ENCODE assay signal across 8 mouse cellular contexts in the genomic region with DNA sequence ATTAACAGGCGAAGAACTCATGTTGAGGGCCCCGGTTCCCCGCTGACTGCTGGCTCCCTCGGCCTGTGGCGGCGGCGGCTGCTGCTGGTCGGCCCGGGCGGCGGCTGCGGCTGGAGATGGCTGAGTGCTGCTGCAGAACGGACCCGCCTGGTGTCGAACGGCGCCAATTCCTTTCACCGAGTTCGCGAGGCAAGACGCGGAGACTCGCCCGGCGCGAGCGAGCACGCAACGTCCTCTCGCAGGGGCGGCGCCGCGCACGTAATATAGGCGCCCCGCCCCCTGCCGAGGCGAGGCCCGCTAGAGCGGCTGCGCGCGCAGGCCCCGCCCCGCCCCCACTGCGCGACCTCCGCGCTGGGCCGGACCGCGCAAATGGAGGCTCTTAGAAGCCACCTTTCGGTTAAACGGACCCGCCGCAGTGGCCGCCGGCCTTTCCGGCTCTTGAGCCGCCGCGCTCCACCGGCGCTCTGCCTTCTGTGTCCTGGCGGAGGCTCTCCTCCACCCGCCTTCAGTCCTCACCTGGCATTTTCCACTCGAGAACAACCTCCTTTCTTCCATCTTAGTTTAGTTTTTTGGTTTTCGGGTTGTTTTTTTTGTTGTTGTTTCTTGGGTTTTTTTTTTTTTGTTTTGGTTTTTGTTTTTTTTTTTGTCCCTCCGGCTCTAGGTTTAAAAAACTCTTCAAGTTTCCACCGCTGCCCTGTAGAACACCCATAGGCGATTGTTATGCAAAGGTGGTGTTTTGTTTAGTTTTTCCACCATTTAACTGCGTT. TPM values are rescaled to one million over a fixed set of nuclear protein-coding genes. Genes with fewer than 3 reads are reported as not detected.
A peak's percentile ranks its signal among the peaks of the same experiment; 100 is the strongest.
DNase-seq lines count a peak whose midpoint lies in the region; ATAC-seq and TF ChIP-seq lines count a peak whose summit lies in the region.

Gene Hnrnpu, minus strand, starts transcription at position 247 of the 767 bp plus-strand sequence.

- peak; percentile 86 for ATAC-seq in embryonic facial prominence, embryonic 13.5 days (ENCODE audit: insufficient number of reproducible peaks, insufficient read depth, low FRiP score, low TSS enrichment, low read depth)
- ATAC-seq in limb, embryonic 14.5 days (ENCODE audit: low FRiP score, low read depth): peak; percentile 83
- peak; percentile 85 for ATAC-seq in midbrain, postnatal 0 days (ENCODE audit: low FRiP score)

- WGBS in embryonic facial prominence, embryonic 13.5 days: under 1% methylated on average over 73 of the region's 73 CpGs
- WGBS in heart, adult 2 months: under 1% methylated on average over 71 of the region's 73 CpGs
- WGBS in limb, embryonic 14.5 days: under 1% methylated on average over 57 of the region's 73 CpGs
- WGBS in midbrain, postnatal 0 days: under 1% methylated on average over 53 of the region's 73 CpGs

- peak within 1 kb of the TSS; percentile 100 for H3K4me3 ChIP-seq in embryonic facial prominence, embryonic 13.5 days
- H3K4me3 ChIP-seq in heart, adult 2 months: peak within 1 kb of the TSS; percentile 99
- peak within 1 kb of the TSS; percentile 100 for H3K4me3 ChIP-seq in limb, embryonic 14.5 days (replicated peaks; ENCODE audit: low read length)
- H3K4me3 ChIP-seq in midbrain, postnatal 0 days (ENCODE audit: low read depth, low read length): peak within 1 kb of the TSS; percentile 99

- no peaks in the 10 kb centered on the region for H3K9me3 ChIP-seq in embryonic facial prominence, embryonic 13.5 days
- no peaks in the 10 kb centered on the region for H3K9me3 ChIP-seq in limb, embryonic 14.5 days (ENCODE audit: control insufficient read depth, low read length)
- no peaks in the 10 kb centered on the region for H3K9me3 ChIP-seq in midbrain, postnatal 0 days (ENCODE audit: low read length)

- H3K79me2 ChIP-seq in heart, adult 2 months (replicated peaks; ENCODE audit: control insufficient read depth, insufficient read depth, low read length): peaks cover 8% of the 10 kb centered on the region

- peaks cover 14% of the 10 kb centered on the region for H3K4me1 ChIP-seq in embryonic facial prominence, embryonic 13.5 days
- H3K4me1 ChIP-seq in heart, adult 2 months (ENCODE audit: control insufficient read depth, insufficient read depth, low read length): peaks cover 9% of the 10 kb centered on the region
- H3K4me1 ChIP-seq in limb, embryonic 14.5 days (ENCODE audit: control insufficient read depth, insufficient read depth, low read length): peaks cover 9% of the 10 kb centered on the region
- peaks cover 2% of the 10 kb centered on the region; the same call in 1 of the 2 replicates for H3K4me1 ChIP-seq in midbrain, postnatal 0 days (ENCODE audit: insufficient read depth, low read length)

- H3K27ac ChIP-seq in embryonic facial prominence, embryonic 13.5 days: peak within 1 kb of the TSS; percentile 100
- peak within 1 kb of the TSS; percentile 99 for H3K27ac ChIP-seq in heart, adult 2 months
- peak within 1 kb of the TSS; percentile 99 for H3K27ac ChIP-seq in limb, embryonic 14.5 days (replicated peaks; ENCODE audit: low read depth, low read length)
- peak within 1 kb of the TSS; percentile 100 for H3K27ac ChIP-seq in midbrain, postnatal 0 days (ENCODE audit: low read depth, low read length)

- peak; percentile 35 for TF ChIP-seq CTCF in heart, adult 2 months (IDR thresholded peaks at IDR 0.05)
- no peak for TF ChIP-seq CTCF in midbrain, postnatal 0 days (IDR thresholded peaks at IDR 0.05)

- intact Hi-C loops in heart, adult 2 months (cut with DNase I): loop anchor here (1.0 to 2.0 kb wide), 3 partner anchors 31 to 112 kb away; partner anchors contain the start of gene Efcab2

- no peaks in the 10 kb centered on the region for H3K27me3 ChIP-seq in embryonic facial prominence, embryonic 13.5 days
- H3K27me3 ChIP-seq in heart, adult 2 months (ENCODE audit: control insufficient read depth, insufficient read depth, low read length): no peaks in the 10 kb centered on the region
- no peaks in the 10 kb centered on the region for H3K27me3 ChIP-seq in limb, embryonic 14.5 days (ENCODE audit: control insufficient read depth, insufficient read depth, low read length)
- H3K27me3 ChIP-seq in midbrain, postnatal 0 days (ENCODE audit: insufficient read depth, low read length): no peaks in the 10 kb centered on the region

- peaks cover 24% of the 10 kb centered on the region for H3K36me3 ChIP-seq in embryonic facial prominence, embryonic 13.5 days
- H3K36me3 ChIP-seq in heart, adult 2 months (ENCODE audit: control insufficient read depth, insufficient read depth, low read length): peaks cover 30% of the 10 kb centered on the region
- H3K36me3 ChIP-seq in limb, embryonic 14.5 days (ENCODE audit: control insufficient read depth, insufficient read depth, low read length): peaks cover 25% of the 10 kb centered on the region
- peaks cover 5% of the 10 kb centered on the region; the same call in 1 of the 2 replicates for H3K36me3 ChIP-seq in midbrain, postnatal 0 days (ENCODE audit: insufficient read depth, low read length)

- peak; percentile 96 for TF ChIP-seq POLR2A in heart, adult 2 months (IDR thresholded peaks at IDR 0.05; ENCODE audit: insufficient read depth, low read depth, low read length)
- TF ChIP-seq POLR2A in limb, embryonic 14.5 days (IDR thresholded peaks at IDR 0.05; ENCODE audit: borderline replicate concordance, extremely low read depth, insufficient read depth, insufficient read length): peak; percentile 83; the same call in 1 of the 2 replicates

- peak within 1 kb of the TSS; percentile 100 for H3K9ac ChIP-seq in embryonic facial prominence, embryonic 13.5 days
- peak within 1 kb of the TSS; percentile 100 for H3K9ac ChIP-seq in heart, adult 2 months (ENCODE audit: low read depth, low read length)
- peak within 1 kb of the TSS; percentile 100 for H3K9ac ChIP-seq in limb, embryonic 14.5 days (ENCODE audit: low read depth, low read length, severe bottlenecking)
- H3K9ac ChIP-seq in midbrain, postnatal 0 days (replicated peaks; ENCODE audit: low read length, poor library complexity, severe bottlenecking): peak within 1 kb of the TSS; percentile 100

- peak within 1 kb of the TSS; percentile 71 for H3K4me2 ChIP-seq in embryonic facial prominence, embryonic 13.5 days
- peak within 1 kb of the TSS; percentile 72 for H3K4me2 ChIP-seq in limb, embryonic 14.5 days (replicated peaks; ENCODE audit: low read depth, low read length, severe bottlenecking)
- peak within 1 kb of the TSS; percentile 64 for H3K4me2 ChIP-seq in midbrain, postnatal 0 days (ENCODE audit: low read depth, low read length, poor library complexity, severe bottlenecking)

- TF ChIP-seq EP300 in heart, adult 2 months (IDR thresholded peaks at IDR 0.05; ENCODE audit: insufficient read depth, low read depth, low read length): peak; percentile 21; the same call in 1 of the 2 replicates

- peak; percentile 96 for DNase-seq in 3134 (ENCODE audit: extremely low read depth, insufficient read length, low spot score)
- peak; percentile 96 to 99 for DNase-seq in adrenal gland, postnatal 36 days
- DNase-seq in heart, adult 2 months: peak; percentile 98 to 99
- peak; percentile 97 for DNase-seq in kidney, adult 9 months
- peak; percentile 94 for DNase-seq in limb, embryonic 14.5 days (ENCODE audit: low spot score)
- DNase-seq in midbrain, postnatal 0 days (ENCODE audit: low spot score): peak; percentile 96
- peak; percentile 90 to 96 for DNase-seq in spleen, postnatal 14 days (ENCODE audit: low spot score in 2 of 2)

RNA-seq across cellular contexts. Expression of gene Hnrnpu, which starts in this region (rescaled TPM):
- 100 to 1,000 TPM; 340 to 387 TPM for total RNA-seq in adrenal gland, postnatal 36 days (2021)
- 386 and 418 TPM in 2 replicates for polyA plus RNA-seq in embryonic facial prominence, embryonic 13.5 days (2015; fragmentation: Nextera tagmentation; extraction: Ambion mirVana)
- total RNA-seq in heart, adult 2 months (2021): 100 to 1,000 TPM; 167 to 176 TPM
- polyA plus RNA-seq in heart, adult 2 months (2012; rRNA removed): 27.3 and 52.4 TPM in 2 replicates
- 246 and 379 TPM in 2 replicates for polyA plus RNA-seq in limb, embryonic 14.5 days (2012; rRNA removed)
- 393 and 475 TPM in 2 replicates for polyA plus RNA-seq in limb, embryonic 14.5 days (2014; fragmentation: Nextera tagmentation; extraction: Ambion mirVana)
- 177 and 211 TPM in 2 replicates for total RNA-seq in midbrain, postnatal 0 days (2014; rRNA removed)
- polyA plus RNA-seq in midbrain, postnatal 0 days (2015; fragmentation: Nextera tagmentation; extraction: Ambion mirVana): 136 and 161 TPM in 2 replicates

Comparison
In these comparisons a context has a peak if more than half of its experiments do, and no peak if none do; other contexts are left out.
1. Peak in every context shown above with its lines: DNase-seq, ATAC-seq, H3K4me3 ChIP-seq and H3K27ac ChIP-seq.